Mouse (Mus musculus) hindbrain, embryonic 14.5 days (tissue): ENCODE measurements around the gene Bnipl. TPM values are rescaled to one million over a fixed set of nuclear protein-coding genes. Genes with fewer than 3 reads are reported as not detected.

Experiments used
- ATAC-seq: fragments of 200-750 bp; cut with Nextera tagmentation; 2 replicates; pipeline ENCODE4 v1.8.0; 2017; ENCODE audit warnings: moderate number of reproducible peaks, mild to moderate bottlenecking, moderate TSS enrichment, moderate library complexity; ENCODE audit not compliant: low FRiP score
- DNase-seq: peaks from one replicate; pipeline ENCODE4 v3.0.0-alpha.2; 2015; ENCODE audit warnings: low spot score
- H3K27ac ChIP-seq: fragments of 300-500 bp; sonication (generic); 2 replicates; pipeline ENCODE4 v1.5.1; 2014; ENCODE audit warnings: mild to moderate bottlenecking, moderate library complexity
- H3K27me3 ChIP-seq: fragments of 300-500 bp; sonication (generic); 2 replicates; pipeline ENCODE4 v1.6.1; 2014; ENCODE audit warnings: mild to moderate bottlenecking, low read length, mixed read lengths; ENCODE audit not compliant: control insufficient read depth, insufficient read depth
- H3K36me3 ChIP-seq: fragments of 300-500 bp; sonication (generic); replicated peaks from 2 replicates; pipeline ENCODE4 v1.6.1; 2014; ENCODE audit not compliant: control insufficient read depth, insufficient read depth
- H3K4me1 ChIP-seq: fragments of 300-500 bp; sonication (generic); replicated peaks from 2 replicates; pipeline ENCODE4 v1.6.1; 2014; ENCODE audit warnings: antibody characterized with exemption, low read length, mixed read lengths; ENCODE audit not compliant: control insufficient read depth, insufficient read depth
- H3K4me2 ChIP-seq: fragments of 300-500 bp; sonication (generic); replicated peaks from 2 replicates; pipeline ENCODE4 v1.6.1; 2014; ENCODE audit warnings: mild to moderate bottlenecking, moderate library complexity
- H3K4me3 ChIP-seq: fragments of 300-500 bp; sonication (generic); replicated peaks from 2 replicates; pipeline ENCODE4 v1.5.1; 2014; ENCODE audit warnings: mild to moderate bottlenecking, low read length
- H3K9ac ChIP-seq: fragments of 300-500 bp; sonication (generic); 2 replicates; pipeline ENCODE4 v1.6.1; 2014
- H3K9me3 ChIP-seq: fragments of 300-500 bp; sonication (generic); 2 replicates; pipeline ENCODE4 v1.6.1; 2016; ENCODE audit warnings: low read length; ENCODE audit not compliant: control insufficient read depth
- WGBS: fragments of 180-500 bp; shearing (Covaris S2); extraction: QIAGEN DNeasy Blood & Tissue Kit; methylation state at CpG from one replicate; pipeline ENCODE4 v1.1.7; 2014; 5-methylcytosine and 5-hydroxymethylcytosine counted together
- polyA plus RNA-seq: library from polyadenylated mRNA; unstranded; fragments of >200 nt; fragmentation: Nextera tagmentation; extraction: Ambion mirVana; gene quantifications from 2 replicates; pipeline ENCODE4 v1.2.1, GENCODE M21; 2014

The Bnipl gene
- polyA plus RNA-seq, 1 experiment from 2014 or later, result not detected

GRCm38 (mm10) chr3:95247660-95248336, 3.2 kb downstream of the Bnipl start:
- DNase-seq (no peak), ATAC-seq (no peak)
- 79% methylated on average over 1 of the region's 1 CpGs for WGBS
- H3K4me1 ChIP-seq, result no peaks in the 10 kb centered on the region
- H3K9ac ChIP-seq, result no peak overlapping the region
- no peaks in the 10 kb centered on the region for H3K9me3 ChIP-seq
- H3K4me3 ChIP-seq, result no peak overlapping the region
- H3K4me2 ChIP-seq, result no peak overlapping the region
- no peak overlapping the region for H3K27ac ChIP-seq
- H3K27me3 ChIP-seq, result no peaks in the 10 kb centered on the region
- H3K36me3 ChIP-seq, result peaks cover 14% of the 10 kb centered on the region

- peaks cover 5% of the 10 kb centered on the region; the same call in 1 of the 2 replicates for H3K36me3 ChIP-seq
- no peak overlapping the region for H3K4me3 ChIP-seq
- no peak overlapping the region for H3K27ac ChIP-seq
- no peak for DNase-seq
- H3K9ac ChIP-seq, result no peak overlapping the region
- no peaks in the 10 kb centered on the region for H3K9me3 ChIP-seq
- no peaks in the 10 kb centered on the region for H3K4me1 ChIP-seq
- ATAC-seq, result no peak
- 87% methylated on average over 5 of the region's 5 CpGs for WGBS
- no peak overlapping the region for H3K4me2 ChIP-seq
- H3K27me3 ChIP-seq, result no peaks in the 10 kb centered on the region
These were observed 4.3 kb downstream of the Bnipl start for GRCm38 (mm10) chr3:95246465-95247231.

GRCm38 (mm10) chr3:95243086-95243485, 7.9 kb downstream of the Bnipl start:
- WGBS, result 84% methylated on average over 2 of the region's 2 CpGs

DNA sequence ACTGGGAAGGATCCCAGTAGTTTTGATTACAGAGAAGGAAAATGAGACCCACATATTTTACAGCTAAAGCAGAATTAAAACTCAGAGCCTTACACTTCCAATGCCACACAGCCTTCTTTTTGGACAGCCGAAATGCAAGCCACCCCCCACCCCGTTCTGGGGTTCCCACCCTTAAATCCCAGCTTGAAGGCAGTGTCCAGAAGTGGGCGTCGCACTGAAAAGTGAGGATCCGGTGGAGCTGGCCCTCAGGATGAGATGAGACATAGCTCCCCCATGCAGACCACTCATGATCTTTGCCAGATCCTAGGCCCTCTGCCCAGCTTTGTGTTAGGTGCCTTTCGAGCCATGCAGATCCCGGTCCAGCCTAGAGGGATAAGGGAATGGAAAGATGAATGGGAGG, 9.5 kb downstream of the Bnipl start, which contains the start of gene Gm128:
Gene Gm128, minus strand, starts transcription at position 101 of the 400 bp plus-strand sequence.
- Histone ChIP-seq H3K36me3 (peaks cover 30% of the 10 kb centered on the region), H3K9me3 (no peaks in the 10 kb centered on the region), H3K27me3 (no peaks in the 10 kb centered on the region), H3K9ac (no peak within 1 kb of the TSS), H3K27ac (no peak within 1 kb of the TSS), H3K4me3 (no peak within 1 kb of the TSS), H3K4me2 (no peak within 1 kb of the TSS), H3K4me1 (no peaks in the 10 kb centered on the region)
- DNase-seq (no peak), ATAC-seq (no peak)
- 74% methylated on average over 7 of the region's 7 CpGs for WGBS

More at GRCm38 (mm10) chr3:95243086-95243485, 7.9 kb downstream of the Bnipl start:
- Histone ChIP-seq H3K9me3 (no peaks in the 10 kb centered on the region), H3K4me1 (no peaks in the 10 kb centered on the region), H3K36me3 (peaks cover 14% of the 10 kb centered on the region), H3K4me3 (no peak overlapping the region), H3K27ac (no peak overlapping the region), H3K27me3 (no peaks in the 10 kb centered on the region), H3K4me2 (no peak overlapping the region), H3K9ac (no peak overlapping the region)
- DNase-seq, result no peak
- no peak for ATAC-seq

GRCm38 (mm10) chr3:95240900-95241299, 10.1 kb downstream of the Bnipl start:
- no peak overlapping the region for H3K4me2 ChIP-seq

GRCm38 (mm10) chr3:95239971-95240370, 11.0 kb downstream of the Bnipl start:
- H3K9ac ChIP-seq, result no peak overlapping the region
- H3K4me2 ChIP-seq, result no peak overlapping the region
- 89% methylated on average over 12 of the region's 12 CpGs for WGBS
- H3K4me3 ChIP-seq, result no peak overlapping the region
- no peaks in the 10 kb centered on the region for H3K9me3 ChIP-seq
- H3K27me3 ChIP-seq, result no peaks in the 10 kb centered on the region
- DNase-seq (no peak), ATAC-seq (no peak)
- no peaks in the 10 kb centered on the region for H3K4me1 ChIP-seq
- H3K36me3 ChIP-seq, result peaks cover 42% of the 10 kb centered on the region
- no peak overlapping the region for H3K27ac ChIP-seq

More at GRCm38 (mm10) chr3:95240900-95241299, 10.1 kb downstream of the Bnipl start:
- Histone ChIP-seq H3K4me3 (no peak overlapping the region), H3K27ac (no peak overlapping the region), H3K4me1 (no peaks in the 10 kb centered on the region), H3K9me3 (no peaks in the 10 kb centered on the region), H3K9ac (no peak overlapping the region), H3K27me3 (no peaks in the 10 kb centered on the region), H3K36me3 (peaks cover 36% of the 10 kb centered on the region)
- ATAC-seq (no peak), DNase-seq (no peak)
- WGBS, result 42% methylated on average over 15 of the region's 17 CpGs

GRCm38 (mm10) chr3:95239022-95239421, 12.0 kb downstream of the Bnipl start:
- H3K9ac ChIP-seq, result no peak overlapping the region
- no peaks in the 10 kb centered on the region for H3K9me3 ChIP-seq
- peaks cover 50% of the 10 kb centered on the region for H3K36me3 ChIP-seq
- DNase-seq (no peak), ATAC-seq (no peak)
- H3K4me1 ChIP-seq, result no peaks in the 10 kb centered on the region
- no peak overlapping the region for H3K4me2 ChIP-seq
- 92% methylated on average over 6 of the region's 6 CpGs for WGBS
- no peak overlapping the region for H3K27ac ChIP-seq
- H3K4me3 ChIP-seq, result no peak overlapping the region
- H3K27me3 ChIP-seq, result no peaks in the 10 kb centered on the region

DNA sequence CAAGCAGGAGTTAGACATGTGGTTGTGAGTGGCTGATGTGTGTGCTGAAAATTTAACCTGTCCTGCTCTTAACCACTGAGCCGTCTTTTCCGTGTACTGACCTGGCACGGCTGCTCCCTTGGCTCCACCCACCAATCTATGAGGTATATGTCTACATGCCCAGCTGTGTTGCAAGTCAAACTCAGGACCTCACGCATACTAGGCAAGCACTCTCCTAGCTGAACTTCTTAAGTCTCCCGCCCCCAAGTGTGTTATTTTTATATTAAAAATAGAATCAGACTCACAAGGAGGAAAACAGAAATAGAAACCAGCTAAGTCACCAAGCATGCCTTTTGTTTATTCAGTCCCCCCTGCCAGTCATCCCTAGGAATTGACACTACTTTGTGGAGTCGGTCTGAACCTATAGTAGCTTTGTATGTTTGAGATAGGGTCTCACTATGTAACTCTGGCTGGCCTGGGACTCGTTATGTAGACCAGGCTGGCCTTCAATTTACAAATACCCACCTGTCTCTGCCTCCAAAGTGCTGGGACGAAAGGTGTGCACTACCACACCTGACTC, 13.4 kb downstream of the Bnipl start:
- ATAC-seq, result no peak
- no peaks in the 10 kb centered on the region for H3K4me1 ChIP-seq
- 91% methylated on average over 8 of the region's 8 CpGs for WGBS

More for the DNA sequence above, 13.4 kb downstream of the Bnipl start:
- Histone ChIP-seq H3K9ac (no peak overlapping the region), H3K27ac (no peak overlapping the region), H3K4me3 (no peak overlapping the region), H3K4me2 (no peak overlapping the region), H3K9me3 (no peaks in the 10 kb centered on the region), H3K36me3 (peaks cover 64% of the 10 kb centered on the region), H3K27me3 (no peaks in the 10 kb centered on the region)
- DNase-seq, result no peak
